ENCODE assay signal across 20 mouse cellular contexts in genomic region chr5:106449720-106450425, GRCm38 (mm10). TPM values are rescaled to one million over a fixed set of nuclear protein-coding genes. Genes with fewer than 3 reads are reported as not detected.
A peak's percentile ranks its signal among the peaks of the same experiment; 100 is the strongest.
DNase-seq lines count a peak whose midpoint lies in the region; ATAC-seq lines count a peak whose summit lies in the region.
"Had no signal": no experiment of that assay in that cellular context is flagged by ENCODE, and none has a peak within 500 bp of the region (broad histone marks: within the 10 kb centered on the region; RNA-seq: fewer than 3 reads in every experiment).

No protein-coding gene starts in this region.

- WGBS in forebrain, embryonic 14.5 days = 10% methylated on average over 4 of the region's 4 CpGs
- 12% methylated on average over 4 of the region's 4 CpGs for WGBS in forebrain, embryonic 15.5 days
- WGBS in midbrain, embryonic 12.5 days = 10% methylated on average over 4 of the region's 4 CpGs

- intact Hi-C loops in heart, postnatal 14 days (cut with DNase I) = loop anchor here (10.0 kb wide), 3 partner anchors 465 to 1275 kb away; partner anchors contain the start of gene Gfi1

- DNase-seq in forebrain, embryonic 14.5 days (ENCODE audit: low spot score) = peak; percentile 25
- peak; percentile 5 for DNase-seq in adipocyte (ENCODE audit: low spot score)
- peak; percentile 40 for DNase-seq in cerebellum, adult 9-11 months
- DNase-seq in heart, postnatal 14 days = no peak
- DNase-seq: adrenal gland, postnatal 14 days; heart, adult 2 months; kidney, adult 2 months; kidney, postnatal 36 days; right cerebral cortex, postnatal 4 days; thymus, adult 18-20 months had no signal

- no peak overlapping the region for H3K4me3 ChIP-seq in forebrain, embryonic 14.5 days (ENCODE audit: low read depth, low read length)
- H3K4me3 ChIP-seq in forebrain, embryonic 15.5 days = no peak overlapping the region
- peak overlapping the region; percentile 39; the same call in 1 of the 2 replicates for H3K4me3 ChIP-seq in midbrain, embryonic 12.5 days
- H3K4me3 ChIP-seq: heart, adult 2 months; liver, embryonic 12.5 days had no signal

- H3K9me3 ChIP-seq in forebrain, embryonic 14.5 days (replicated peaks; ENCODE audit: control insufficient read depth, low read length) = no peaks in the 10 kb centered on the region
- H3K9me3 ChIP-seq in forebrain, embryonic 15.5 days = no peaks in the 10 kb centered on the region
- no peaks in the 10 kb centered on the region for H3K9me3 ChIP-seq in midbrain, embryonic 12.5 days
- H3K9me3 ChIP-seq: liver, embryonic 12.5 days had no signal

- H3K4me1 ChIP-seq in forebrain, embryonic 14.5 days (ENCODE audit: control insufficient read depth, insufficient read depth, low read length) = peaks cover 6% of the 10 kb centered on the region
- H3K4me1 ChIP-seq in forebrain, embryonic 15.5 days = peaks cover 19% of the 10 kb centered on the region
- H3K4me1 ChIP-seq in midbrain, embryonic 12.5 days = peaks cover 37% of the 10 kb centered on the region

- no peak for ATAC-seq in forebrain, embryonic 14.5 days
- no peak for ATAC-seq in forebrain, embryonic 15.5 days (replicated peaks)
- no peak for ATAC-seq in midbrain, embryonic 12.5 days (ENCODE audit: low FRiP score, low read depth)
- no peak for ATAC-seq in inflammation-experienced regulatory T-cells, adult 6 months
- ATAC-seq: CD4-positive, CD25-positive, alpha-beta regulatory T cell, adult 4 months; hindbrain, embryonic 16.5 days; liver, embryonic 12.5 days had no signal

- no peaks in the 10 kb centered on the region for H3K36me3 ChIP-seq in forebrain, embryonic 14.5 days (ENCODE audit: control insufficient read depth, insufficient read depth, low read length)
- H3K36me3 ChIP-seq in forebrain, embryonic 15.5 days = no peaks in the 10 kb centered on the region
- no peaks in the 10 kb centered on the region for H3K36me3 ChIP-seq in midbrain, embryonic 12.5 days
- H3K36me3 ChIP-seq: liver, embryonic 12.5 days had no signal

- no peak overlapping the region for H3K4me2 ChIP-seq in forebrain, embryonic 14.5 days (ENCODE audit: low read length)
- H3K4me2 ChIP-seq in forebrain, embryonic 15.5 days (replicated peaks) = no peak overlapping the region
- peak overlapping the region; percentile 49 for H3K4me2 ChIP-seq in midbrain, embryonic 12.5 days (replicated peaks)
- H3K4me2 ChIP-seq: liver, embryonic 12.5 days had no signal

- H3K27me3 ChIP-seq in forebrain, embryonic 14.5 days (replicated peaks; ENCODE audit: control insufficient read depth, insufficient read depth, low read length) = peaks cover 84% of the 10 kb centered on the region
- peaks cover 82% of the 10 kb centered on the region for H3K27me3 ChIP-seq in forebrain, embryonic 15.5 days
- peaks cover 95% of the 10 kb centered on the region for H3K27me3 ChIP-seq in midbrain, embryonic 12.5 days

- H3K9ac ChIP-seq in forebrain, embryonic 14.5 days (ENCODE audit: low read length) = no peak overlapping the region
- H3K9ac ChIP-seq in forebrain, embryonic 15.5 days (replicated peaks) = no peak overlapping the region
- no peak overlapping the region for H3K9ac ChIP-seq in midbrain, embryonic 12.5 days (replicated peaks)
- H3K9ac ChIP-seq: liver, embryonic 12.5 days had no signal

- no peak overlapping the region for H3K27ac ChIP-seq in forebrain, embryonic 14.5 days (ENCODE audit: low read depth, low read length)
- no peak overlapping the region for H3K27ac ChIP-seq in forebrain, embryonic 15.5 days (replicated peaks)
- peak overlapping the region; percentile 49; the same call in 1 of the 2 replicates for H3K27ac ChIP-seq in midbrain, embryonic 12.5 days (replicated peaks)
- H3K27ac ChIP-seq: heart, adult 2 months; liver, embryonic 12.5 days had no signal

RNA-seq across cellular contexts. Expression of gene Barhl2, which starts 8.1 kb away (rescaled TPM):
- 1.9 and 2.0 TPM in 2 replicates for polyA plus RNA-seq in forebrain, embryonic 14.5 days (2014; fragmentation: Nextera tagmentation; extraction: Ambion mirVana)
- polyA plus RNA-seq in forebrain, embryonic 15.5 days (2015; fragmentation: Nextera tagmentation; extraction: Ambion mirVana) = 1.1 and 1.3 TPM in 2 replicates
- 8.4 and 15.6 TPM in 2 replicates for polyA plus RNA-seq in midbrain, embryonic 12.5 days (2016; fragmentation: Nextera tagmentation; extraction: Ambion mirVana)
- not detected for total RNA-seq in heart, postnatal 14 days (2021)
- polyA plus RNA-seq in inflammation-experienced regulatory T-cells, adult 6 months (2017; shearing (Covaris generic)) = not detected
- total RNA-seq: adrenal gland, postnatal 14 days; gastrocnemius, adult 8-10 months; heart, adult 2 months; MEL had no signal
- polyA plus RNA-seq: CD4-positive, CD25-positive, alpha-beta regulatory T cell, adult 4 months; embryonic facial prominence, embryonic 14.5 days; heart, adult 2 months; heart, postnatal 0 days; kidney, adult 2 months; liver, embryonic 12.5 days had no signal

Comparison
In these comparisons a context has a peak if more than half of its experiments do, and no peak if none do; other contexts are left out.
1. DNase-seq: peak in forebrain, embryonic 14.5 days (single experiment), adipocyte (single experiment) and cerebellum, adult 9-11 months (single experiment); none in heart, postnatal 14 days (0 of 2).